ENCODE assay signal across 22 mouse cellular contexts in genomic region chr3:123976475-123976874, GRCm38 (mm10).
DNase-seq lines count a peak whose midpoint lies in the region; TF ChIP-seq lines count a peak whose summit lies in the region.
"Had no signal": no experiment of that assay in that cellular context is flagged by ENCODE, and none has a peak within 500 bp of the region (broad histone marks: within the 10 kb centered on the region; RNA-seq: fewer than 3 reads in every experiment).

No protein-coding gene starts in this region.

- intact Hi-C loops in left cerebral cortex, postnatal 4 days (cut with DNase I), result no loop called here
- intact Hi-C loops in left cerebral cortex, adult 2 months (cut with DNase I), result no loop called here

- no peak overlapping the region for H3K27ac ChIP-seq in left cerebral cortex, adult 2 months
- H3K27ac ChIP-seq: embryonic facial prominence, embryonic 12.5 days; forebrain, embryonic 12.5 days; heart, embryonic 10.5 days; limb, embryonic 13.5 days; liver, embryonic 13.5 days had no signal

- peak; percentile 66 for DNase-seq in cerebellum, adult 9-10 months
- DNase-seq in cerebellum, postnatal 36 days, result no peak
- peak; percentile 24 for DNase-seq in left cerebral cortex, postnatal 4 days
- DNase-seq in left cerebral cortex, adult 2 months (ENCODE audit: extremely low spot score in 1 of 2, low spot score in 2 of 2), result no peak
- DNase-seq in NIH3T3 (ENCODE audit: low read depth), result peak; percentile 86
- DNase-seq in cerebellum, postnatal 14 days, result peak; percentile 72 to 82
- no peak for DNase-seq in spleen, postnatal 36 days (ENCODE audit: low spot score in 2 of 2)
- no peak for DNase-seq in layer of hippocampus, adult 18-20 months (ENCODE audit: low spot score in 2 of 2)
- DNase-seq: adrenal gland, adult 2 months; gastrocnemius, postnatal 10 days; kidney, postnatal 25 days; layer of hippocampus, postnatal 36 days; liver, embryonic 13.5 days; lung, adult 2 months; lung, postnatal 14 days; right cerebral cortex, postnatal 14 days; thymus, postnatal 25 days had no signal

- TF ChIP-seq CTCF in left cerebral cortex, adult 2 months (IDR thresholded peaks at IDR 0.05), result no peak

- no peak overlapping the region for H3K4me3 ChIP-seq in left cerebral cortex, adult 2 months
- H3K4me3 ChIP-seq: embryonic facial prominence, embryonic 12.5 days; erythroblast, embryonic 14.5 days; forebrain, embryonic 12.5 days; heart, embryonic 10.5 days; limb, embryonic 13.5 days; liver, embryonic 13.5 days had no signal

Comparison
In these comparisons a context has a peak if more than half of its experiments do, and no peak if none do; other contexts are left out.
1. DNase-seq: peak in cerebellum, adult 9-10 months (single experiment), left cerebral cortex, postnatal 4 days (single experiment), NIH3T3 (single experiment) and cerebellum, postnatal 14 days (2 of 2); none in cerebellum, postnatal 36 days (0 of 2), left cerebral cortex, adult 2 months (0 of 2), spleen, postnatal 36 days (0 of 2) and layer of hippocampus, adult 18-20 months (0 of 2).